Mouse (Mus musculus): ENCODE data around the gene Enoph1.

Gene Enoph1

GRCm38 (mm10) chr5:100079040-100079930 lies 39.5 kb downstream of the Enoph1 start:
- peak; percentile 41 for DNase-seq (ENCODE audit: low spot score)

GRCm38 (mm10) chr5:100079931-100080275 lies 40.1 kb downstream of the Enoph1 start:
- DNase-seq (ENCODE audit: low spot score), result no peak

- no peak for DNase-seq (ENCODE audit: low spot score)
Observed at GRCm38 (mm10) chr5:100082006-100082405, 42.2 kb downstream of the Enoph1 start.

- DNase-seq (ENCODE audit: low spot score), result no peak
Observed at GRCm38 (mm10) chr5:100083953-100084562, 44.3 kb downstream of the Enoph1 start.

- no peak for DNase-seq (ENCODE audit: low spot score)
Observed at GRCm38 (mm10) chr5:100085097-100085496, 45.3 kb downstream of the Enoph1 start.

GRCm38 (mm10) chr5:100090515-100091262 lies 50.9 kb downstream of the Enoph1 start:
- DNase-seq (ENCODE audit: low spot score), result peak; percentile 15

- peak; percentile 13 for DNase-seq (ENCODE audit: low spot score)
Observed at GRCm38 (mm10) chr5:100091263-100091594, 51.4 kb downstream of the Enoph1 start.

- DNase-seq (ENCODE audit: low spot score), result peak; percentile 51
Observed at GRCm38 (mm10) chr5:100091602-100092001, 51.8 kb downstream of the Enoph1 start.

- no peak for DNase-seq (ENCODE audit: low spot score)
Observed at GRCm38 (mm10) chr5:100096955-100097354, 57.2 kb downstream of the Enoph1 start.

- no peak for DNase-seq (ENCODE audit: low spot score)
Observed at GRCm38 (mm10) chr5:100097967-100098366, 58.2 kb downstream of the Enoph1 start.

- no peak for DNase-seq (ENCODE audit: low spot score)
Observed at GRCm38 (mm10) chr5:100102395-100102794, 62.6 kb downstream of the Enoph1 start.

GRCm38 (mm10) chr5:100108866-100109265 lies 69.1 kb downstream of the Enoph1 start:
- DNase-seq (ENCODE audit: low spot score), result no peak

- no peak for DNase-seq (ENCODE audit: low spot score)
Observed at GRCm38 (mm10) chr5:100109543-100110282, 69.9 kb downstream of the Enoph1 start.

GRCm38 (mm10) chr5:100110581-100110980 lies 70.8 kb downstream of the Enoph1 start:
- DNase-seq (ENCODE audit: low spot score), result no peak

- DNase-seq (ENCODE audit: low spot score), result no peak
Observed at GRCm38 (mm10) chr5:100113403-100113802, 73.6 kb downstream of the Enoph1 start.
